Mouse (Mus musculus): ENCODE measurements at regions not wholly inside any gene's neighbourhood (a gene's known extent, or its start where the extent isn't known, plus 50 kb on each side); places are given as distances from the start of the nearest gene placed in this dataset.
"Not testable (repeated sequence)": the region's sequence is repeated elsewhere in the genome, so short reads cannot be mapped to it uniquely, and the experiment has no call there.

- Histone ChIP-seq H3K4me3 (no peak overlapping the region), H3K9ac (no peak overlapping the region), H3K36me3 (no peaks in the 10 kb centered on the region), H3K27me3 (no peaks in the 10 kb centered on the region), H3K9me3 (no peaks in the 10 kb centered on the region), H3K27ac (no peak overlapping the region), H3K4me2 (no peak overlapping the region), H3K4me1 (replicated peaks) (no peaks in the 10 kb centered on the region)
- WGBS: 86% methylated on average over 2 of the region's 2 CpGs
- ATAC-seq (ENCODE audit: low FRiP score): no peak
Observed at GRCm38 (mm10) chr15:32749971-32750370, 505.4 kb downstream of the Sema5a start.

DNA sequence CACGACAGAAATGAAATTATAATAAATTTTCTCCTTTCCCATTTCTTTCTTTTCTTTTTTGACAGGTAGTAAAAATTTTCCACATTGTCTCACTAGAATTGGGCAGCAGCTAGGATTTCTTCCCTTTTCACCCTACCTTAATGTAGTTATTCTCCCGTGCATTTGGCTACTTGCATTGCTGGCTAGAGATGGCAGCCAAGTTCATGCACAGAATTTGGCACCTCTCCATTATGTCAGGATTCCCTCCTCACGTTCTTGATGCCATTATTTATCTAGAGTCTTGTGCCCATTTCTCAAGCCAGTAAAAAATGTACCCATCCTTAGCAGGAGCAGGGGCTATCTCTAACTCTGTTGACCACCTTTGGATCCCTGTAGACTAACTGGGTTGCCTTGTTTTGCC is 507.4 kb downstream of the Sema5a start:
- H3K4me1 ChIP-seq (replicated peaks): no peaks in the 10 kb centered on the region
- no peak overlapping the region for H3K4me2 ChIP-seq
- no peaks in the 10 kb centered on the region for H3K27me3 ChIP-seq
- no peaks in the 10 kb centered on the region for H3K9me3 ChIP-seq
- no peaks in the 10 kb centered on the region for H3K36me3 ChIP-seq
- no peak overlapping the region for H3K9ac ChIP-seq
- H3K4me3 ChIP-seq: no peak overlapping the region
- H3K27ac ChIP-seq: no peak overlapping the region
- 78% methylated on average over 3 of the region's 3 CpGs for WGBS
- ATAC-seq (ENCODE audit: low FRiP score): no peak

- no peaks in the 10 kb centered on the region for H3K36me3 ChIP-seq
- WGBS: 76% methylated on average over 3 of the region's 3 CpGs
- H3K9me3 ChIP-seq: no peaks in the 10 kb centered on the region
- H3K9ac ChIP-seq: no peak overlapping the region
- no peak overlapping the region for H3K4me3 ChIP-seq
- no peaks in the 10 kb centered on the region for H3K27me3 ChIP-seq
- no peaks in the 10 kb centered on the region for H3K4me1 ChIP-seq (replicated peaks)
- H3K4me2 ChIP-seq: no peak overlapping the region
- no peak overlapping the region for H3K27ac ChIP-seq
- no peak for ATAC-seq (ENCODE audit: low FRiP score)
Observed at GRCm38 (mm10) chr15:32760141-32760540, 515.5 kb downstream of the Sema5a start.

DNA sequence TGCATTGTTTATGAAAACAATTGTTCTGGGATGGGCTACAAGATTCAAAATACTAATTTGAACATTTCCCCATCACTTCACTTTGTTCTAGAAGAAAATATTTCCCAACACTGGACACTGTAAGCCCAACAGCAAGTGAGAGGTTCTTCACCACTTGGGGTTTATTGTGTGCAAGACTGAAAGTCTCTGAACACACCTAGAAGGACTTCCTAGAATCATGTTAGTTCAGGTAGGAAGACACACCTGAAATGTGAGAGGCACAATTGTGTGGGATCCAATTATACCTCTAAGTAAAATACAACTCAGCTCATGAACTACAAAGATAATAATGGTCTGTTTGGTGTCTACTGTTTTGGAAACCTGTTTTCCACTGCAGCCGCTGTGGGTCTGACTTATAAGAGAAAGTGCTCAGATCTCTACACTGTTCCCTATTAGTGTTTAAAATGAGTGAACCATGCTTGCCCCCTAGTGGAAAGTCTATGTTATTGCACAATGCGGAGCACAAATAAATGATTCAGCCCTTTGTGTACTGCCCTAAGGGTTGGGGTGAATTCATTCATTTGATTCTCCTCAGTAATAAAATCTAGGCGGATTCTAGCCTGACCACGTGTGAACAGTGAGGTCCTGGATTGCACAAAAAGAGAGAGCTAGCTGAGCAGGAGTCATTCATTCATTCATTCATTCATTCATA is 521.5 kb downstream of the Sema5a start:
- no peaks in the 10 kb centered on the region for H3K27me3 ChIP-seq
- no peak overlapping the region for H3K9ac ChIP-seq
- H3K4me3 ChIP-seq: no peak overlapping the region
- H3K36me3 ChIP-seq: no peaks in the 10 kb centered on the region
- peak; percentile 92 for ATAC-seq (ENCODE audit: low FRiP score)
- H3K4me2 ChIP-seq: no peak overlapping the region
- no peaks in the 10 kb centered on the region for H3K4me1 ChIP-seq (replicated peaks)
- no peak overlapping the region for H3K27ac ChIP-seq
- no peaks in the 10 kb centered on the region for H3K9me3 ChIP-seq
- WGBS: 10% methylated on average over 4 of the region's 4 CpGs

GRCm38 (mm10) chr15:32766746-32767471 is 522.3 kb downstream of the Sema5a start:
- Histone ChIP-seq H3K36me3 (no peaks in the 10 kb centered on the region), H3K4me3 (no peak overlapping the region), H3K4me1 (replicated peaks) (no peaks in the 10 kb centered on the region), H3K9ac (no peak overlapping the region), H3K4me2 (no peak overlapping the region), H3K27me3 (no peaks in the 10 kb centered on the region), H3K27ac (no peak overlapping the region), H3K9me3 (no peaks in the 10 kb centered on the region)
- 85% methylated on average over 2 of the region's 5 CpGs for WGBS
- ATAC-seq (ENCODE audit: low FRiP score): peak; percentile 65

DNA sequence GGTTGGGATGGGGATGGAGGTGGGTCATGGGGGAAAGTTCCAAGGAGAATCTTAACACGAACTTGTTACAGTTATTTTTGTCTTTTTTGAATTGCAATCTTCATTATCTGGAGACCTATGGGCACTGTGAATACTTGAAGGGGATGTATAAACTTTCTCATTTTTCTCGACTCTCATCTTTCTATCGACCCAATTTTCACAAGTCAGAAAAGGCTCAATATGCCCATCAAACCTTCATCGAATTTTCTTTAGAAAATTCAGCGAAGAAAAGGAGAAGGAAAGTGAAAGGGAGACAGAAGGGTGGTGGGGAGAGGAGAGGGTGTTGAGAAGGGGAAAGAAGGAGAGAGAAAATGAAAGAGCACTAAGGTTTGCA is 533.6 kb downstream of the Sema5a start:
- ATAC-seq (ENCODE audit: low FRiP score); H3K27ac ChIP-seq; H3K9ac ChIP-seq; H3K36me3 ChIP-seq; H3K9me3 ChIP-seq; H3K27me3 ChIP-seq; H3K4me1 ChIP-seq (replicated peaks): not testable (repeated sequence)
- 29% methylated on average over 5 of the region's 5 CpGs for WGBS
- H3K4me2 ChIP-seq: 0 out of 2 replicates have a peak overlapping the region, but pooled peaks have one; percentile 19
- H3K4me3 ChIP-seq: peak overlapping the region; percentile 56; the same call in 1 of the 2 replicates

DNA sequence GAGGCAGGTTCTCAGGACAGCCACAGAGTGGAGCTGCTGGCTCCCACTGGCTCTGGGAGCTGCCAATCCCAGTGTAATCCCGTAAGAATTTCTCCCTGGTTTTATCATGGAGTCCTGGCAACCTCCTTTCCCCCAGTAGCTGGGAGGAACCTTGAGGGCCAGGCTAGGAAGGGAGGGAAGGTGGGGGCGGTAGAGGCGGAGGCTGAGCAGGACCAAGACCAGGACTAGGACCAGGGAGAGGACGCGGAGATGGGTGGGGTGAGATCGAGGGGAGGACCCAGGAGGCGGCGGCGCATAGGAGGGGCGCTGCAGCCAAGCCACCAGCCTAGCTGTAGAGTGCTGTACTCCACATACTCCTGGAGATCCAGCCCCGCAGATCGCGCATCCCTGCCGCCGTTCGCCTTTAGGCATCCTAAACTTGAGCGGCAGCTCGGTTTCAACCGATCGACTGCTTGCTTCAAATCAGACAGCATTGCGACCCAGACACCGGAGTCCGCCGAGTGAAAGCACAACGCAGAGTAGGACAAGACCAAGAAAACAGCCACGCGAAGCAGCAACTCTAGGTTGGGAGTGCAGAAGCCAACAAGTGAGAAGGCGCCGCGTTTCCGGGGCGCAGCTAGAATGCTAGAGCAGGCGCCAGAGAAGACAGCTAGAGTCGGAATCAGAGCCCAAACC is 534.1 kb downstream of the Sema5a start:
- ATAC-seq (ENCODE audit: low FRiP score): peak; percentile 97
- not testable (repeated sequence) for H3K4me1 ChIP-seq (replicated peaks); H3K36me3 ChIP-seq; H3K27me3 ChIP-seq; H3K9me3 ChIP-seq
- peak overlapping the region; percentile 62 for H3K27ac ChIP-seq
- under 1% methylated on average over 33 of the region's 34 CpGs for WGBS
- H3K4me3 ChIP-seq: peak overlapping the region; percentile 56
- H3K4me2 ChIP-seq: peak overlapping the region; percentile 78
- peak overlapping the region; percentile 67 for H3K9ac ChIP-seq

DNA sequence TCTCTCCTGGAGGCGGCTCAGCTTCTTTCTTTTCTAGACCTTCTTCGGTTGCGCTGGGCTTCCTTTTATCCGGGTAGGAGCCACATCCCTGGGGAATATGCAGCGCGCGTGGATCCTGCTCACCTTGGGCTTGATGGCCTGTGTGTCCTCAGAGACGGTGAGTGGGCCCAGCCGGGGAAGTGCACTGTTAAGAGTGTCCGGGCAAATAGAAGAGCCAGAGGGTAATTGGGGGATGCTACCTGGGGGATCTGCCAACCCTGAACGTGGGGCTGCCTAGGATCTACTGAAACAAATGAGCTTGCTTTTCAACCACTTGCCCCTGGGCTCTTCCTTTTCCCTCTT is 534.6 kb downstream of the Sema5a start:
- Histone ChIP-seq H3K27ac (peak overlapping the region; percentile 62), H3K4me3 (peak overlapping the region; percentile 56), H3K9ac (peak overlapping the region; percentile 67), H3K4me2 (peak overlapping the region; percentile 78)
- not testable (repeated sequence) for H3K27me3 ChIP-seq; H3K4me1 ChIP-seq (replicated peaks); H3K9me3 ChIP-seq; H3K36me3 ChIP-seq
- peak; percentile 44 for ATAC-seq (ENCODE audit: low FRiP score)
- 5% methylated on average over 11 of the region's 11 CpGs for WGBS

DNA sequence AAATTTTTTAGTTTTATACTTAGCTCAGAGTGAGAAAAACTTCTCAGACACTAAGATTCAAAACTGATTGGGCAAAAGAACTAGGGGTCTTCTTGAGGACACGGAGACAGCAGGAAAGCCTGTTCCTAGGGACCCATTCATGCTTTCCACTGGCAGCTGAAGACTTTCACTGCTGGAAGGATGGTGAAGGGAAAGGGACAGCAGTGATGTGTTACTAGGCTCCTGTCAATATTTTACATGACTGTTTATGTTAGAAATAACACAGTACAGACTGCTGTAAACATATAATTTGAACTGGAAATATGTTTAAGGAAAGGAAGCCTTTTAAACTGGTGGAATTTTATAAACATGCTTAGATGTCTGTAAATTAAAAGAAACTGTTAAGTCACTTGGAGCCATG is 537.0 kb downstream of the Sema5a start:
- not testable (repeated sequence) for H3K9me3 ChIP-seq; H3K4me3 ChIP-seq; ATAC-seq (ENCODE audit: low FRiP score); H3K36me3 ChIP-seq; H3K27me3 ChIP-seq; H3K9ac ChIP-seq; H3K4me1 ChIP-seq (replicated peaks); H3K4me2 ChIP-seq; H3K27ac ChIP-seq
- WGBS: 72% methylated on average over 1 of the region's 1 CpGs

GRCm38 (mm10) chr15:32799222-32799621 is 554.6 kb downstream of the Sema5a start:
- H3K4me2 ChIP-seq: no peak overlapping the region
- H3K36me3 ChIP-seq: 0 out of 2 replicates have a peak, but pooled peaks cover 5% of the 10 kb centered on the region
- H3K9ac ChIP-seq: no peak overlapping the region
- H3K27ac ChIP-seq: no peak overlapping the region
- no peaks in the 10 kb centered on the region for H3K4me1 ChIP-seq (replicated peaks)
- no peak overlapping the region for H3K4me3 ChIP-seq
- WGBS: 93% methylated on average over 1 of the region's 1 CpGs
- no peaks in the 10 kb centered on the region for H3K27me3 ChIP-seq
- no peak for ATAC-seq (ENCODE audit: low FRiP score)
- peaks cover 3% of the 10 kb centered on the region; the same call in 1 of the 2 replicates for H3K9me3 ChIP-seq

DNA sequence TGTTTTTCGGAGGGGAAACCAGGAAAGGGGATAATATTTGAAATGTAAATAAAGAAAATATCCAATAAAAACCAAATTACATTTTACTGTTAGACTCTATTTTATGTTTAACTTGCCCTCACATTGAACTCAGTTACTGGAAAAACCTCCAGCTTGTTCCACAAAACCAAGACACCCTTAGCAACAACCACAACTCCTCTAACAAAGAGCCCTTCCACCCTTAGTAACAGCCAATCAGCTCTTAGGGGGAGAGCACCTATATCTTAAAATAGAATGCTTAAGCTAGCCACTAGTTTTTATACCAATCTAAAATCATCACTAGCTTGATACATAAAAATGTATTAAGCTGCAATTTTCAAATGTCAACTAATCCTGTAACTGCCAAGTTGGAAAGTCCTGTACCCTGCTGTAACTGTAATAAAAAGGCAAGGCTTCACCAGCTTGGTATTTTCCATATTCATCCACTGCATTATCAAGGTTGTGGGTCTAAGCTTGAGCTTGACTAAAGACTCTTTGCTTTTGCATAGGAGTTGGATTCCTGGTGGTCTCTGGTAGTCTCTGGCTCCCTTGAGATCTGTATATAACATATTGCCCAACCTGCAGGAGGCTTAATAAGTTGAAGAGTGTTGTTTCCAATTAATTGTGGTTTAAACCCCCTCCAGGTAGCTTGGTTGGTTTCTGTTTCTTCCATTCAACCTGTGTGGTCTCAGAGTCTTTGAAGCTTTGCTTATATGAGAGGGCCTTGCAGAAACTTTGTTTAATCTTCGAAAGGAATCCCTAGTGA is 566.4 kb downstream of the Sema5a start:
- Histone ChIP-seq H3K9me3 (no peaks in the 10 kb centered on the region), H3K4me3 (no peak overlapping the region), H3K4me2 (no peak overlapping the region), H3K9ac (no peak overlapping the region), H3K4me1 (replicated peaks) (no peaks in the 10 kb centered on the region), H3K36me3 (no peaks in the 10 kb centered on the region), H3K27me3 (no peaks in the 10 kb centered on the region), H3K27ac (no peak overlapping the region)
- ATAC-seq (ENCODE audit: low FRiP score): no peak
- 87% methylated on average over 2 of the region's 2 CpGs for WGBS

GRCm38 (mm10) chr15:32839966-32840365 is 595.4 kb downstream of the Sema5a start:
- 85% methylated on average over 1 of the region's 1 CpGs for WGBS
- no peaks in the 10 kb centered on the region for H3K36me3 ChIP-seq
- H3K27me3 ChIP-seq: no peaks in the 10 kb centered on the region
- no peak for ATAC-seq (ENCODE audit: low FRiP score)
- no peak overlapping the region for H3K4me3 ChIP-seq
- no peaks in the 10 kb centered on the region for H3K4me1 ChIP-seq (replicated peaks)
- no peak overlapping the region for H3K4me2 ChIP-seq
- H3K27ac ChIP-seq: no peak overlapping the region
- no peak overlapping the region for H3K9ac ChIP-seq
- no peaks in the 10 kb centered on the region for H3K9me3 ChIP-seq

Measured in hindbrain, embryonic 13.5 days (tissue).